28 mouse cellular contexts compared by ENCODE assay signal in the genomic region with DNA sequence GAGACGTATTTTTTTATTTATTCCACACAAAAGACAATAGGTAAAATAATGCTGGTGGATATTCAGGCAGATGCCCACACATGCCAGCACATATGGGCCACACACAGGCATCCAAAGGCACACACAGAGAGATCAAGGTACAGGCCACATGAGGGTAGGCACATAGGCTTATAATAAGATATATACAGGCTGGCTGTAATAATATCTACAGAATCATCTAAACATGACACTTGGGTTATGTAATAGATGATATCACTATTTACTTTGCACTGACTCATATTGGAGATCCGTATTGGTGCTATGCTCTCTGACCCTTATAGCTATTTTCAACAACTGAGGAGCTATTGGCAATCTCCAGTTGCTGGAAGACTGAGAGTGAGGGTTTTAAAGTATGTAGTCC.
"Had no signal": no experiment of that assay in that cellular context is flagged by ENCODE, and none has a peak within 500 bp of the region (broad histone marks: within the 10 kb centered on the region; RNA-seq: fewer than 3 reads in every experiment).

No protein-coding gene starts in this region.

- H3K4me1 ChIP-seq: heart, embryonic 10.5 days; heart, embryonic 12.5 days; hindbrain, embryonic 10.5 days; hindbrain, embryonic 12.5 days; kidney, embryonic 15.5 days; limb, embryonic 10.5 days; limb, embryonic 12.5 days; liver, embryonic 13.5 days; liver, embryonic 15.5 days had no signal

- DNase-seq: gastrocnemius, adult 2 months; gastrocnemius, postnatal 10 days; gastrocnemius, postnatal 25 days; heart, adult 18-20 months; heart, postnatal 10 days; heart, postnatal 4 days; kidney, adult 11 months; kidney, adult 2 months; kidney, adult 9 months; kidney, postnatal 25 days; kidney, postnatal 4 days; liver; liver, embryonic 13.5 days; liver, postnatal 0 days had no signal

- H3K27me3 ChIP-seq: heart, embryonic 12.5 days; hindbrain, embryonic 12.5 days; kidney, embryonic 15.5 days; limb, embryonic 12.5 days; liver, embryonic 13.5 days; liver, embryonic 15.5 days had no signal

- H3K9ac ChIP-seq: heart, embryonic 12.5 days; hindbrain, embryonic 12.5 days; hindbrain, embryonic 14.5 days; kidney, embryonic 15.5 days; limb, embryonic 12.5 days; liver, embryonic 13.5 days; liver, embryonic 15.5 days; liver, postnatal 0 days had no signal

- H3K27ac ChIP-seq: gastrocnemius, adult 2 months; heart, embryonic 10.5 days; hindbrain, embryonic 10.5 days; hindbrain, embryonic 12.5 days; hindbrain, embryonic 14.5 days; kidney, embryonic 15.5 days; kidney, postnatal 0 days; layer of hippocampus, adult 2 months; left cerebral cortex, adult 2 months; limb, embryonic 10.5 days; limb, embryonic 12.5 days; liver, embryonic 13.5 days; liver, embryonic 15.5 days had no signal

- H3K9me3 ChIP-seq: heart, embryonic 10.5 days; heart, embryonic 12.5 days; hindbrain, embryonic 10.5 days; hindbrain, embryonic 12.5 days; kidney, embryonic 15.5 days; limb, embryonic 10.5 days; limb, embryonic 12.5 days; liver, embryonic 13.5 days; liver, embryonic 15.5 days had no signal

- H3K4me3 ChIP-seq: gastrocnemius, adult 2 months; heart, embryonic 10.5 days; heart, embryonic 12.5 days; hindbrain, embryonic 10.5 days; hindbrain, embryonic 12.5 days; kidney, embryonic 15.5 days; layer of hippocampus, adult 2 months; left cerebral cortex, adult 2 months; limb, embryonic 10.5 days; limb, embryonic 12.5 days; liver, embryonic 13.5 days; liver, embryonic 15.5 days had no signal

- ATAC-seq: hindbrain, embryonic 16.5 days; inflammation-experienced regulatory T-cells, adult 6 months; liver, postnatal 0 days had no signal

- H3K4me2 ChIP-seq: heart, embryonic 12.5 days; hindbrain, embryonic 12.5 days; hindbrain, embryonic 14.5 days; kidney, embryonic 15.5 days; limb, embryonic 12.5 days; liver, embryonic 13.5 days; liver, embryonic 15.5 days had no signal

- H3K36me3 ChIP-seq: heart, embryonic 10.5 days; heart, embryonic 12.5 days; hindbrain, embryonic 10.5 days; hindbrain, embryonic 12.5 days; kidney, embryonic 15.5 days; limb, embryonic 10.5 days; limb, embryonic 12.5 days; liver, embryonic 13.5 days; liver, embryonic 15.5 days had no signal
